Mouse (Mus musculus): Measurements from ENCODE around the gene Stx18. TPM values are rescaled to one million over a fixed set of nuclear protein-coding genes. Genes with fewer than 3 reads are reported as not detected.
A peak's percentile ranks its signal among the peaks of the same experiment; 100 is the strongest.

The Stx18 gene
- polyA plus RNA-seq, 1 experiment from 2014 or later = 15.7 TPM

DNA sequence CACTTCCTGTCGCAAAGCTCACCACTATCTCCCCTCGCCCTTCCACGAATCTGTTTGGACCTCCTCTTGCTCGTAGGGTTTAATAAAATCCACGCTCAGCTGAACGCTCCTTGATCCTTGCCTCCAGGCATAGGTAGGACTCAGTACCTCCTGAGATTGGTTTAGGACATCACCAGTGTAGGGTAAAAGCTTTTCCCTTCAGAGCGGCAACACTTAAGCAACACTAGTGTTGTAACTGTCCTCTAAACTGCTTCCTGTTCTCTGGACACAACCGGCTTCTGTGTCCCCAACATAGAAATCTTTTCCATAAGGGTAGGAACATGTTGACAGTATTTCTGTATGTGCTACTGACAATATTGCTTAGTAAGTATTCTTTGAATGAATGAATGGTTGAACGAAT, 1.3 kb downstream of the Stx18 start:
- H3K4me3 ChIP-seq (replicated peaks) = peak overlapping the region; percentile 87
- no peaks in the 10 kb centered on the region for H3K36me3 ChIP-seq
- H3K4me1 ChIP-seq (replicated peaks) = peaks cover 18% of the 10 kb centered on the region
- H3K9me3 ChIP-seq (replicated peaks) = no peaks in the 10 kb centered on the region
- peak overlapping the region; percentile 74 for H3K4me2 ChIP-seq
- no peak for DNase-seq
- no peak overlapping the region for H3K27ac ChIP-seq
- peak overlapping the region; percentile 88 for H3K9ac ChIP-seq
- no peak for ATAC-seq (ENCODE audit: low read depth)
- 0 out of 2 replicates have a peak, but pooled peaks cover 10% of the 10 kb centered on the region for H3K27me3 ChIP-seq
- 21% methylated on average over 9 of the region's 9 CpGs for WGBS (ENCODE audit: insufficient replicate concordance)

GRCm38 (mm10) chr5:38044923-38045322, 6.4 kb downstream of the Stx18 start:
- WGBS (ENCODE audit: insufficient replicate concordance) = 59% methylated on average over 2 of the region's 2 CpGs
- no peak overlapping the region for H3K4me3 ChIP-seq (replicated peaks)
- H3K4me2 ChIP-seq = no peak overlapping the region
- no peaks in the 10 kb centered on the region for H3K27me3 ChIP-seq
- DNase-seq = no peak
- H3K36me3 ChIP-seq = no peaks in the 10 kb centered on the region
- no peaks in the 10 kb centered on the region for H3K9me3 ChIP-seq (replicated peaks)
- no peak overlapping the region for H3K27ac ChIP-seq
- no peak for ATAC-seq (ENCODE audit: low read depth)
- peaks cover 9% of the 10 kb centered on the region for H3K4me1 ChIP-seq (replicated peaks)
- H3K9ac ChIP-seq = no peak overlapping the region

DNA sequence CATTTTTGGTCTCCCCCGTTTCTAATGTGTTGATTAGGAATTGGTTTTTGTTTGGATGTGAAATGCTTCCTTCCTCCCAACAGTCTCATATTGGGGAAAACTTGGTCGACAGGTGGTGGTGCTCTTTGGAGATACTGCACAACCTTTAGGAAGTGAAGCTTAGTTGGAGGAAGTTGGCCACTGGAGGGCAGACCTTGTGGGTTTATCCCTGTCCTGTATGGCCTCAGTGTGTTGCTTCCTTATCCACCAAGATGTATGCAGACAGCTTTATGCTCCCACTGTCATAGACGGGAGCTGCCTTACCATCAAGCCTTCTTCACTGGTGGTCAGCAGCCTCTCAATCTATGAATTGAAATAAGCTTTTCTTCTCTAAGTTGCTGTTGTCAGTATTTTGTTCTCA, 9.6 kb downstream of the Stx18 start:
- Histone ChIP-seq H3K9ac (no peak overlapping the region), H3K9me3 (replicated peaks) (no peaks in the 10 kb centered on the region), H3K4me3 (replicated peaks) (no peak overlapping the region), H3K27ac (no peak overlapping the region), H3K27me3 (no peaks in the 10 kb centered on the region), H3K36me3 (no peaks in the 10 kb centered on the region), H3K4me2 (no peak overlapping the region), H3K4me1 (replicated peaks) (no peaks in the 10 kb centered on the region)
- ATAC-seq (ENCODE audit: low read depth) = no peak
- DNase-seq = no peak
- 19% methylated on average over 3 of the region's 3 CpGs for WGBS (ENCODE audit: insufficient replicate concordance)

DNA sequence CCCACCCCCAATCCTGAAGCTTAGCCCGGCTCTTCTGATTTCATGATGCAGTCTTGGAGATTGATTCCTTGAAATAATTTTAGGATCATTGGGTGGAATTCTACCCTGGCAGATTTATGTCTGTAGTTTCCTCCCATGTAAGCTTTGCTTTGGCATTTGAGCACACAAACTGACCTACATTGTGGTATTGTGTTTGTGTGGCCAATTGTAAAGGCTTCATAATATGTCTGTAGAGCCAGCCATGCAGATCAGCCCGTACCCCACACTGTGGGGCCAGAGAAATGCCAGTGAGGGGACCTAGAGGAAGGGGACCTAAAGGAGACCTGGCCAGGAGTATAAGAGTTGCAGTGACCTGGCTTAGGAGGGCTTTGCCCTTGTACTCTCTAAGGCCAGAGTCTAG, 22.5 kb downstream of the Stx18 start:
- Histone ChIP-seq H3K9me3 (replicated peaks) (no peaks in the 10 kb centered on the region), H3K9ac (no peak overlapping the region), H3K36me3 (no peaks in the 10 kb centered on the region), H3K4me3 (replicated peaks) (no peak overlapping the region), H3K4me1 (replicated peaks) (no peaks in the 10 kb centered on the region), H3K4me2 (no peak overlapping the region), H3K27ac (no peak overlapping the region), H3K27me3 (no peaks in the 10 kb centered on the region)
- ATAC-seq (ENCODE audit: low read depth) = no peak
- 64% methylated on average over 2 of the region's 2 CpGs for WGBS (ENCODE audit: insufficient replicate concordance)
- DNase-seq = no peak

- H3K36me3 ChIP-seq = no peaks in the 10 kb centered on the region
- no peaks in the 10 kb centered on the region for H3K9me3 ChIP-seq (replicated peaks)
- DNase-seq (no peak), ATAC-seq (ENCODE audit: low read depth) (no peak)
- no peaks in the 10 kb centered on the region for H3K27me3 ChIP-seq
- no peaks in the 10 kb centered on the region for H3K4me1 ChIP-seq (replicated peaks)
- no peak overlapping the region for H3K4me3 ChIP-seq (replicated peaks)
- H3K27ac ChIP-seq = no peak overlapping the region
- H3K9ac ChIP-seq = no peak overlapping the region
- H3K4me2 ChIP-seq = no peak overlapping the region
- WGBS (ENCODE audit: insufficient replicate concordance) = 35% methylated on average over 5 of the region's 5 CpGs
Observed at GRCm38 (mm10) chr5:38062709-38063108, 24.2 kb downstream of the Stx18 start.

DNA sequence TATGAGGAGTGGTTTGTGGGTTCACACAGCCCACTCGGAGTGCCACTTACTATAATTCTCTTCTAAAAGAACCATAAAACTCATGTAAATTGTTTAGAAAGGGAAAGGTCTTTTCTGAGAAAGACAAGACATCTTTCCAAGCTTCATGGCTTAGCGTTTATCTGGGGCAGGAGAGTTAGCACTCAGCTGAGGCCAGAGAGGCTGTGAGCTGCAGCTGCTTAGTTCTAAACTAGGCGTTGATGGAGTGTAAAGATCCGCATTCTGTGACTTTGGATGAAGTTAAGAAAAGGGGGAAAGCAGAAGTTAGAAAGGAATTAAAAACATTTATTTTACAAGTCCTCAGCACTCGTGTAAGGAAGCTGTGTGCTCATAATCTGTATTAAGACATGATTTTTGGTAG, 24.8 kb downstream of the Stx18 start:
- Histone ChIP-seq H3K9me3 (replicated peaks) (no peaks in the 10 kb centered on the region), H3K36me3 (no peaks in the 10 kb centered on the region), H3K9ac (no peak overlapping the region), H3K27ac (no peak overlapping the region), H3K4me1 (replicated peaks) (no peaks in the 10 kb centered on the region), H3K4me3 (replicated peaks) (no peak overlapping the region), H3K27me3 (no peaks in the 10 kb centered on the region), H3K4me2 (no peak overlapping the region)
- ATAC-seq (ENCODE audit: low read depth) = no peak
- WGBS (ENCODE audit: insufficient replicate concordance) = 61% methylated on average over 5 of the region's 5 CpGs
- DNase-seq = no peak

GRCm38 (mm10) chr5:38064043-38064575, 25.6 kb downstream of the Stx18 start:
- Histone ChIP-seq H3K27me3 (no peaks in the 10 kb centered on the region), H3K4me1 (replicated peaks) (no peaks in the 10 kb centered on the region), H3K9me3 (replicated peaks) (no peaks in the 10 kb centered on the region), H3K4me3 (replicated peaks) (no peak overlapping the region), H3K27ac (no peak overlapping the region), H3K9ac (no peak overlapping the region), H3K36me3 (no peaks in the 10 kb centered on the region), H3K4me2 (no peak overlapping the region)
- 76% methylated on average over 4 of the region's 4 CpGs for WGBS (ENCODE audit: insufficient replicate concordance)
- DNase-seq (no peak), ATAC-seq (ENCODE audit: low read depth) (no peak)

DNA sequence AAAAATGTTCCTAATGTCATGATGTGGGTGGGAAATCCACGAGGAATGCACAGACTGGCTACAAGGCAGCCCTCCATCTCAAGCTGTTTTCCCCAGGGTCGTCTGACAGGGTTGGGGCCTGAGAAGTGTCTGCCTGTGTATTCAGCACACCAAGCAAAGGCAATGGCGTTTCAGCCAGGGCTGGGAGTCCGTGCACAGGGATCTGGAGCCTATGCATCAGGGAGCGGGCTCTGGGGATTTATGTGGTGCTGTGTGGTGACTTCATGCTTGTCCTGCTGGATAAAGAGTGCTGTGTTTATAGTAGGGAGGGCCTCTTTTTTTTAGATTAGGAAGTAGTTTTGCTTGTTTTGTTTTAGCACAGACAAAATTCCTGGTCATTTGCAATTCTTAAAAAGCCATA, 26.2 kb downstream of the Stx18 start:
- H3K4me2 ChIP-seq = no peak overlapping the region
- WGBS (ENCODE audit: insufficient replicate concordance) = 51% methylated on average over 5 of the region's 5 CpGs
- no peaks in the 10 kb centered on the region for H3K9me3 ChIP-seq (replicated peaks)

GRCm38 (mm10) chr5:38065454-38065853, 26.9 kb downstream of the Stx18 start:
- Histone ChIP-seq H3K4me2 (no peak overlapping the region), H3K27me3 (no peaks in the 10 kb centered on the region), H3K4me3 (replicated peaks) (no peak overlapping the region), H3K9me3 (replicated peaks) (no peaks in the 10 kb centered on the region), H3K4me1 (replicated peaks) (no peaks in the 10 kb centered on the region), H3K27ac (no peak overlapping the region), H3K36me3 (no peaks in the 10 kb centered on the region), H3K9ac (no peak overlapping the region)
- ATAC-seq (ENCODE audit: low read depth) = no peak
- no peak for DNase-seq
- WGBS (ENCODE audit: insufficient replicate concordance) = 63% methylated on average over 2 of the region's 2 CpGs

More for the DNA sequence above, 26.2 kb downstream of the Stx18 start:
- Histone ChIP-seq H3K27ac (no peak overlapping the region), H3K4me1 (replicated peaks) (no peaks in the 10 kb centered on the region), H3K36me3 (no peaks in the 10 kb centered on the region), H3K27me3 (no peaks in the 10 kb centered on the region), H3K9ac (no peak overlapping the region), H3K4me3 (replicated peaks) (no peak overlapping the region)
- ATAC-seq (ENCODE audit: low read depth) (no peak), DNase-seq (no peak)

- no peaks in the 10 kb centered on the region for H3K27me3 ChIP-seq
- WGBS (ENCODE audit: insufficient replicate concordance) = 73% methylated on average over 1 of the region's 1 CpGs
- no peaks in the 10 kb centered on the region for H3K36me3 ChIP-seq
- no peaks in the 10 kb centered on the region for H3K4me1 ChIP-seq (replicated peaks)
- no peaks in the 10 kb centered on the region for H3K9me3 ChIP-seq (replicated peaks)
- H3K9ac ChIP-seq = no peak overlapping the region
- no peak for ATAC-seq (ENCODE audit: low read depth)
- no peak overlapping the region for H3K27ac ChIP-seq
- no peak for DNase-seq
- no peak overlapping the region for H3K4me3 ChIP-seq (replicated peaks)
- H3K4me2 ChIP-seq = no peak overlapping the region
Observed at GRCm38 (mm10) chr5:38066606-38067005, 28.1 kb downstream of the Stx18 start.

- ATAC-seq (ENCODE audit: low read depth) = no peak
- Histone ChIP-seq H3K36me3 (no peaks in the 10 kb centered on the region), H3K4me1 (replicated peaks) (peaks cover 6% of the 10 kb centered on the region; the same call in 1 of the 2 replicates), H3K27ac (no peak overlapping the region), H3K9ac (no peak overlapping the region), H3K27me3 (no peaks in the 10 kb centered on the region), H3K4me2 (no peak overlapping the region), H3K9me3 (replicated peaks) (no peaks in the 10 kb centered on the region), H3K4me3 (replicated peaks) (no peak overlapping the region)
- WGBS (ENCODE audit: insufficient replicate concordance) = 65% methylated on average over 4 of the region's 4 CpGs
- no peak for DNase-seq
Observed at GRCm38 (mm10) chr5:38076326-38076725, 37.8 kb downstream of the Stx18 start.

DNA sequence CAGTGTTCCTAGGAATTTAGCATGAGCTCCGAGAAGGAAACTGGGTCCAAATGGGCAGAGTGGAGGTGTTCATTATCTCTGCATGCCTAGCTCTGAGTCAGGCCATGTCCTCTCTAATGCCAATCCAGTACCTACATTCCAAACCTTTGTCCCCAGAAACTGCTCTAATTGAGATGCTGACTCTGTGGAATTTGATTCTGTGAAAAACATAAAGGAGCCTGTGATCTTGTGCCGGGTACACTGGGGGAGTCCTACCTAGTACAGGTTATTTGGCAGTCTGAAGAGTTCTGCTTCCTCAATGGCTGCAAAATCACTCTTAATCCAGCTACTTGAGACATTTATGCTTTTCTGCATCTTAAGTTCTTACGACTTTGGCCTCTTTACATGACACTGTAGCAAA, 40.0 kb downstream of the Stx18 start:
- Histone ChIP-seq H3K9ac (no peak overlapping the region), H3K4me3 (replicated peaks) (no peak overlapping the region), H3K36me3 (no peaks in the 10 kb centered on the region), H3K27me3 (no peaks in the 10 kb centered on the region), H3K4me1 (replicated peaks) (peaks cover 6% of the 10 kb centered on the region; the same call in 1 of the 2 replicates), H3K4me2 (no peak overlapping the region), H3K9me3 (replicated peaks) (no peaks in the 10 kb centered on the region), H3K27ac (no peak overlapping the region)
- DNase-seq (no peak), ATAC-seq (ENCODE audit: low read depth) (no peak)
- 62% methylated on average over 3 of the region's 3 CpGs for WGBS (ENCODE audit: insufficient replicate concordance)

Measured in liver, embryonic 13.5 days (tissue).